Mouse (Mus musculus) granulocyte monocyte progenitor cell, adult 5-6 weeks (primary cell): ENCODE data around the gene Shcbp1l. TPM values are rescaled to one million over a fixed set of nuclear protein-coding genes. Genes with fewer than 3 reads are reported as not detected.
A peak's percentile ranks its signal among the peaks of the same experiment; 100 is the strongest.
"Not testable (repeated sequence)": the region's sequence is repeated elsewhere in the genome, so short reads cannot be mapped to it uniquely, and the experiment has no call there.

ENCODE experiments used
- ATAC-seq: replicated peaks from 2 replicates; pipeline ENCODE4 v1.8.0; 2016; ENCODE audit warnings: mild to moderate bottlenecking, moderate TSS enrichment, inconsistent platforms; ENCODE audit not compliant: poor library complexity, severe bottlenecking
- total RNA-seq, 2 experiments: library from RNA; stranded (forward) in 1 of 2; stranded (reverse) in 1 of 2; fragments of 200-712, 200-1000 nt in 1 of 2; fragments of >200 nt in 1 of 2; fragmentation: Nextera tagmentation in 1 of 2; gene quantifications; 2 replicates each; pipeline ENCODE4 v1.2.3; 2014 to 2017

The Shcbp1l gene
- total RNA-seq, 2 experiments from 2014 or later = 0.36 to 1.2 TPM

DNA sequence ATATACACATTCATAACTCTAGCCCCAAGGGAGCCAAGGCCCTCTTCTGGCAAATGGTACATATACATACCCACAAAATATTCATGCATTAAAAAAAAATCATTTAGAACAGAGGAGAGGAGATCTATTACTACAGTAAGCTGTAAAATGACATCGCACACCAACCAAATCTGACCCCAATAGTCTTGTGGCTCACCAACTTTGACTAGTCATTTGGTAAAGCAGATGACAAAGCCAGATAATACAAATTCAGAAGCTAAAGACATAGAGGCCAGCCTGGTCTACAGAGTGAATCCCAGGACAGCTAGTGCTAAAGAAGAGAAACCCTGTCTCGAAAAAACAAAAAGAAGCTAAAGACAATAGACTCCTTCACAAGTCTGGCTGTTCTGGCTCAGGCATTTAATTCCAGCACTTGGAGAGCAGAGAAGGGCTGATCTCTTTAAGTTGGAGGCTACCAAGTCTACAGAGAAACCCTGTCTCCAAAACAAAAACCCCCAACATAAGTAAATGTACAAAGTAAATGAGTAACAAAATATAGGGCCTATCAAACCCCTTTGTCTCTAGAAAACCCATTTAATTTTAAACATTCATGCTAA lies 60.3 kb downstream of the Shcbp1l start:
- ATAC-seq = no peak

DNA sequence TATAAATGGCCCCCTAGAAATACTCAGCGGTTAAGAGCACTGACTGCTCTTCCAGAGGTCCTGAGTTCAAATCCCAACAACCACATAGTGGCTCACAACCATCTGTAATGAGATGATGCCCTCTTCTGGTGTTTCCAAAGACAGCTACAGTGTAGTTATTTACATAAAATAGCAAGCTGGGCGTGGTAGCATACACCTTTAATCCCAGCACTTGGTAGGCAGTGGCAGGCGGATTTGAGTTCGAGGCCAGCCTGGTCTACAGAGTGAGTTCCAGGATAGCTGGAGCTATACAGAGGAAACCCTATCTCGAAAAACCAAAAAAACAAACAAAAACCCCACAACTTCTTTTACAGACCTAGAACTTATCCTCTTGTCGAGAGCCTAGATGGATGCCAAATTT lies 61.2 kb downstream of the Shcbp1l start:
- not testable (repeated sequence) for ATAC-seq

DNA sequence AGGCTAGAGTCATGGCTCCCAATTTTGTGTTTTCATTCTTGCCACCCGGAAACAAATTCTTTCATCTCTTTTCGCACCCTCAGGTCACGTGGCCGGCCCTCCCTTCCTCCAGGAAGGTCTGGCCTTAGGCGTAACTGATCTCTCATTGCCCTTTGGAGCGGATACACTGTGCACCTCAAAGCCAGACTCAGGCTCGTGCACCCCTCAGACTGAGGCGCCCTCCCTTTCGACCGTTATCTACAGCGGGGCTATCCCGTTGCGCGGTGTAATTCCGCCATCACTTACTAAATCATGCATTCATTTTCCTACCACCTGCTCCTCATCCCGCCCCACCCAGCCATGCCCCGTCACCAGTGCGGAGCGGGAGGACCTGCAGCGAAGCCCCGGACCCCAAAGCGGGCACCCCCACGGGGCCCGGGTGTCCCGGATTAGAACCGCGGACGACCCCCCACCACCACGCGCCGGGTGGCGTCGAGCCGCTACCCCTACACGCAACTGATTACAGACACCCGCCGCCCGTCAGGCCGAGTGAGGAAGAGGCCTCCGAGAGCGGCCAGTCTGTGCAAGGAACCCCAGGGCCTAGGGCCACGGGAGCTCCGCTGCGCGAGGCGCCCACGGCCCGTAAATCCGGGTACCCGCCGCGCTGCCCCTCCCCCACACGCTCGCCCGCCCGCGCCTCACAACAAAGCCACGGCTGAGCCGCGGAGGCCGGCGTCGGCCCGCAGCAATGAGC lies 62.0 kb downstream of the Shcbp1l start:
- peak; percentile 26 for ATAC-seq

DNA sequence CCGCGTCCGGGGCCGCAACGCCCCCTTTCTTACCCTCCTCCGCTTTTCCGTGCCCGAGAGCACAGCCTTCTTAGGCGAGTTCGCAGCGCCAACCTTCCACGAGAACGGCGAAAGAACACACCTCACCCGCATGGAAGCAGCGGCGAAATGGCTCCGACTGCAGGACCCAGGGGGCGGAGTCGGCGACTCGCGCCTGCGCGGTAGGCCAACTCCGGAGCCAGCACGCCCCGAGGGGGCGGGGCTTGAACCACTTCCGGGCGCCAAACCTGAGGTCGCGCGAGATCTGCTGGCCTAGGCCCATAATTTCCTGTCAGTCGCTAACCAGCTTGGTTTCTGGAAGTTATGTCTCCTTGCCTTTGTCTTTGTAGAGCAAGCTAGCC lies 62.5 kb downstream of the Shcbp1l start, which contains the start of gene Dhx9:
Gene Dhx9 (minus strand): TSS at position 161 of the 380 bp plus-strand sequence.
- peak; percentile 73 for ATAC-seq

DNA sequence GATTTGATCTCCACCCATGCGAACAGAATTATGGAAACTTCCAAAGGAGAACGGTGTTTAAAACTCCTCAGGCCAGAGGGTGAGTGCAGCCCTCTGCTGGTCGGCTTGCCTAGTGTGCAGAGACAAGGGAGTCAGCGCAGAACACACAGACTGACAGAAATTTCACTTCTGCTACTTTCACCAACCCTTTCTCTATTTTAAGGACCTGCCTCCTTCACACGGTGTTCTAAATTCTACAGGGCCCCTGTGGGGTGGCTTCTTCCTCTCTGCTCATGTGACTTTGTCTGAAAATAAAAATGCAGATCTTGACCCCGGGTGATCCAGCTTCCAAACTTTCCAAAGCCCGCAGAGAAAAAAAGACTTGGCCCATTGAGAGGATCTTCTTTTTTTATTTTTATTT lies 64.2 kb downstream of the Shcbp1l start:
- ATAC-seq = peak; percentile 64

DNA sequence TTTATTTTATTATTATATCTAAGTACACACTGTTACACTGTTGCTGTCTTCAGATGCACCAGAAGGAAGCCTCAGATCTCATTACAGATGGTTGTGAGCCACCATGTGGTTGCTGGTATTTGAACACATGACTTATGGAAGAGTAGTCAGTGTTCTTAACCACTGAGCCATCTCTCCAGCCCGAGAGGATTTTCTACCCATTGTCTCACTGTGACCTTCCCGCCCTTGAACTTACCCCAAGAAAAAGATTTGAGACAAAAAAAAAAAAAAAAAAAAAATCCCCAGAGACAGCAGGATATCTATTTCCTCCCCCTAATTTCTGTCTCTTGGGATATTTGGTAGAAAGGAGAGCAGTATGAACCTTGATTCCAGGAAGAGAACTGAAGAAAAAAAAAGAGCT lies 64.6 kb downstream of the Shcbp1l start:
- ATAC-seq = no peak

DNA sequence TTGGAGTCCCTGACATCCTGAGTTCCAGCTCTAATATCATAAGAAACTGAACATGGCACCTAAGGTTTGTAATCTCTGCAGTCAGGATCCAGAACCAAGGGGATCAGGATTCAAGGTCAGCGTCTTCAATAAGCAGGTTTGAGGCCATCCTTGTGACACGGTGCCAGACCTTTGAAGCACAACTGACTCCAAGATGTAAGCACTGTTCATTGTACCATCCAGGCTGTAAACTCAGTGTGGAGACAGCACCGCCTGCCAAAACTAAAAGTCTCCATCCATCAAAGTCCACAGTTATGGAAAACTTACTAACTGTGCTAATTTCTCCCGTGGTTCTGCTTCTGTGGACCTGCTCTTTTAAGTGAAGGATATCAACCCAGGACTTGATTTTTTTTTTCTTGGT lies 65.0 kb downstream of the Shcbp1l start:
- ATAC-seq = no peak

DNA sequence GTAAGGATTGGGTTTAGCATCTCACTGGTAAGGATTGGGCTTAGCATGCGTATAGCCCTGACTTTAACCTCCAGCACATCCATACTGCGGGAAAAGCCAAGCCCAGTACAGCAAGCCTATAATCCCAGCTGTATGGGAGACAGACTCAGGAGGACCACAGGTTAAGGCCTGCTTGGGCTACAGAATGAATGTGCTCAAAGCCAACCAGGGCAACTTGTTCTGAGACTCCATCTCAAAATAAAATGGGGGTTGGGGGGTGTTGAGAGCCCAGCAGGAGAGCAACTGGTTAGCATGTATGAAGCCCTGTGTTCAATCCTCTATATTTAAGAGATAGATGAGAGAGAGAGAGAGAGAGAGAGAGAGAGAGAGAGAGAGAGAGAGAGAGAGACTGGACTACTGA lies 66.4 kb downstream of the Shcbp1l start:
- no peak for ATAC-seq

DNA sequence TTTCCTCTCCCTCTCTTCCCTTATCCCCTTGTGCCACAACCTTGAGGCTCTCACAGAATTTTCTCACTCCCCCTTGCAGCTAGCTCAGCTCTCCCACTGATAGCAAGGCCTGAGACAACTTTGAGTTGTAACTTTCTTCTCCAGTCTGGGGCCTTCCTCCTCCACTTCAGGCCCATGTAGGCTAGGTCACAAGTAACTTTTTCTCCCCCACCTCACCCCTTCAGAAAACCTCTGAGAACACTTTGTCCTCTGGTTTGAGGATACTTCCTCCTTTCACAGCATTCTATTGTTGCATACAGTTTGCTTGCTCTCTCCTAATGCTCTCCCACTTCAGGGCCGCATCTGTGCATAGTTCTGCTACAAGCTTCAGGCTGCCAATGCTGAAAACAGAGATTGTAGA lies 66.9 kb downstream of the Shcbp1l start:
- peak; percentile 21; the same call in 1 of the 2 replicates for ATAC-seq

DNA sequence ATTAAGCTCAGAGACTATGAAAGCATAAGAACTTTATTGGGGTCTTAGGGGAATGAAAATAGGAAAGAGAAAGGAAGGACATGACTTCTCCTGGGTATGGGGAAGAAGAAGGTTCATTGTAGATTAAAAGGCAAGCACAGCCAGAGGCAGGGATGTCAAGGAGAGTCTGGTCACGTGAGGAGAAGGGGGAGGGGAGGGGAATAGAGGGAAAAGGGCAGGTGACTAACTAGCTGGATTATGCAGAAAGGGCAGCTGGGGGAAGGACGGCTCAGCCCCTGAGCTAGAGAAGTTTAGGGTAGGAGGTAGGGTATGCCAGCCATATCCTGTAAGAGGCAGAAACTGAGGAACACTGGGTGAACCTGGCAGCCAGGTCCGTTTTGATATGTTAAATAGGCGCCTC lies 68.4 kb downstream of the Shcbp1l start:
- no peak for ATAC-seq

DNA sequence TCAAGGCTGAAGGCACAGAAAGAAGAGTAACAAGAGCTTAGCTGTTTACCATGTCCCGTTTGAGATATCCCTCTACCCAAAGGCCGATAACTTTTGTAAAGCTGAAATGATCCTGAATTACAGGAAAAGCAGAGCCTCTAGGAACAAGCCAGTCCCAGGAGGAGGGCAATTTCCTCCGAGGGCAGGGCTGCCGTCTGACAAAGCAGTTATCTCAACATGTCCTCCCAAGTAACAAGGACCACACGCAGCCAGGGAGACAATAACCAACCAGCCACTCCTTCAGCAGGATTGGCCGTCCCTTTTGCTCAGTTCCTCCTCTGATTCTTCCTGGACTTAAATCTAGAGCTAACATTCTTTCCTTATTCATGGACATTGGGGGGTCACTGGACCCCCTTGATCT lies 69.0 kb downstream of the Shcbp1l start:
- ATAC-seq = no peak

DNA sequence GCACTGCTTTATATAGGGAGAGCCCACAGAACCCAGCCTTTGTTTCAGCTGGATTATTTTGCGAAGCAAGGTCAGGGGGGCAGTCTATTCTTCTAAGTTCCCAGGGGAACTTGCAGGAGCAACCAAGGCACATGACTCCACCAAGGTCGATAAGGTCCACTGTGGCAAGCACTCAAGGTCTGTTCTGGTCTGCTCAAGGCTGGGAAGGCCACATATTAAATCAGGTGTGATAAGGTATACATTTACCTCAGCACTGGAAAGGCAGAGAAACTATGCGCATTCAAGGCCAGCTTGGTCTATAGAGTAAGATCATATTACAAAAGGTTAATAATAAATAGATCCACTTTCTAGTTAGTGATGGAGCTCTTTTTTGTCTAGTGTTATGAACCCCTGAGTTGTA lies 71.1 kb downstream of the Shcbp1l start:
- no peak for ATAC-seq

DNA sequence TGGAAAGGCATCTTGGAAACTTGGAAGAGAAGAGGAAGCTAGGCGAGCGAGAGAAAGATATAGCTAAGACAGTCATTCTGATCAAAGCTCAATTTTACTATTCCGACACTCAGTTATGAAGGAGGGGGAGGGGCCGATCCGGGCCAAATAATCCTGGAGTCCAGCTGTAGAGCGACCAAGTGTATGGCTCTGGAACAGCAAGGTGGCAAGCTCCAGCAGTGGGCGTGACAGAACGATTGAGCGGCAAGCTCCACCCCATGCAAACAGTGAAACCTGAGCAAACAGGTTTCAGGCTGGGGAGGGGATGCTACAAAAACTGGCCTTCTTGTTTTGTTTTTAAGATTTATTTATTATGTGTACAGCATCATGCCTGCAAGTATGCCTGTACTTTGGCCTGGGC lies 75.1 kb downstream of the Shcbp1l start:
- no peak for ATAC-seq

DNA sequence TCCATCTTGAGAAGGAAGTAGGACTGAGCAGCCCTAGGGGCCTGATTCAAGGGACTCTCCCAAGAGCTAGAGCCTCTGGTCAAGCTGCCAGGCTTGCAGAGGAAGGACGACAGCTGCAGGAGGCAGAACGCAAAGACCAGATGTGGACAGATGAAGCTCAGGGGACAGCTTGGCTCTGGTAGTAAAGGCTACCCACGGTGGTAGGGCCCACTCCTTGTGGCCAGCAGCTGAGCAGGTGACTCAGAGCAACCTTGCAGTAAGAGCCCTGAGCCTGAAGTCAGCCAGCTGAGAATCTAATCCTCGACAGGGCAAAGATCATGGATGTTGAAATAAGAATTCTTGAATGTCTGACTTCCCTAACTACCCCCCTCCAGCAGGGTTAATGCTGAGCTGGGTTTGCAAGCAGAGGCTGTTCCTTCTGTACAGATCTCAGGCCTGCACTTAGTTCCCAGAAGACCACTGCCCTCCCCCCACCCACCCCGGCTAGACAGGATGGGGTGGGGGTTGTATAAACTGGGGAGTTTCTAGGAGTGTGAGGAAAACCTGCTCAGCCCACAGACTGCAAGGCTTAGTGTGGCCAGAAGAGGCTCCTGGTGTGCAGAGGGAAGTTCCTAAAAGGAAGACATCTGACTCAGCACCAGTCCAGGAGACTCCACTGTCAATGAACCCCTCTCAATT lies 76.8 kb downstream of the Shcbp1l start:
- ATAC-seq = peak; percentile 80

Other genes starting within 250 kb of the Shcbp1l start
- gene Lamc2, start 238.7 kb upstream of the Shcbp1l start, total RNA-seq (2014; fragmentation: Nextera tagmentation) = not detected in 2 replicates
- not detected in 2 replicates for gene Lamc2, start 238.7 kb upstream of the Shcbp1l start, total RNA-seq (2017)
- gene Lamc1, start 92.4 kb upstream of the Shcbp1l start, total RNA-seq (2014; fragmentation: Nextera tagmentation) = 3.3 and 5.1 TPM in 2 replicates
- 2.7 and 5.2 TPM in 2 replicates for gene Lamc1, start 92.4 kb upstream of the Shcbp1l start, total RNA-seq (2017)
- 176 and 196 TPM in 2 replicates for gene Dhx9, start 62.5 kb downstream of the Shcbp1l start, total RNA-seq (2014; fragmentation: Nextera tagmentation)
- 132 and 142 TPM in 2 replicates for gene Dhx9, start 62.5 kb downstream of the Shcbp1l start, total RNA-seq (2017)
- gene Npl, start 124.9 kb downstream of the Shcbp1l start, total RNA-seq (2014; fragmentation: Nextera tagmentation) = 20.9 and 29.3 TPM in 2 replicates
- gene Npl, start 124.9 kb downstream of the Shcbp1l start, total RNA-seq (2017) = 13.4 and 19.9 TPM in 2 replicates
- 0.34 and 4.6 TPM in 2 replicates for gene Rgs8, start 227.9 kb downstream of the Shcbp1l start, total RNA-seq (2014; fragmentation: Nextera tagmentation)
- gene Rgs8, start 227.9 kb downstream of the Shcbp1l start, total RNA-seq (2017) = 0.47 and 1.3 TPM in 2 replicates